Mouse (Mus musculus) forebrain, embryonic 13.5 days (tissue): Measurements from ENCODE around the gene Lgr5. TPM values are rescaled to one million over a fixed set of nuclear protein-coding genes. Genes with fewer than 3 reads are reported as not detected.
A peak's percentile ranks its signal among the peaks of the same experiment; 100 is the strongest.

Source experiments
- ATAC-seq: fragments of 200-750 bp; cut with Nextera tagmentation; 2 replicates; pipeline ENCODE4 v1.8.0; 2017
- H3K27ac ChIP-seq: fragments of 300-500 bp; sonication (generic); 2 replicates; pipeline ENCODE4 v1.5.1; 2015; ENCODE audit warnings: inconsistent platforms, mild to moderate bottlenecking, moderate library complexity
- H3K27me3 ChIP-seq: fragments of 300-500 bp; sonication (generic); 2 replicates; pipeline ENCODE4 v1.6.1; 2015; ENCODE audit warnings: mild to moderate bottlenecking, inconsistent platforms
- H3K36me3 ChIP-seq: fragments of 300-500 bp; sonication (generic); 2 replicates; pipeline ENCODE4 v1.6.1; 2015; ENCODE audit warnings: mild to moderate bottlenecking, inconsistent platforms; ENCODE audit not compliant: poor library complexity, severe bottlenecking
- H3K4me1 ChIP-seq: fragments of 300-500 bp; sonication (generic); 2 replicates; pipeline ENCODE4 v1.6.1; 2015; ENCODE audit warnings: inconsistent platforms
- H3K4me2 ChIP-seq: fragments of 300-500 bp; sonication (generic); 2 replicates; pipeline ENCODE4 v1.6.1; 2015; ENCODE audit warnings: inconsistent platforms, mild to moderate bottlenecking, moderate library complexity
- H3K4me3 ChIP-seq: fragments of 300-500 bp; sonication (generic); 2 replicates; pipeline ENCODE4 v1.5.1; 2015; ENCODE audit warnings: mild to moderate bottlenecking, inconsistent platforms
- H3K9ac ChIP-seq: fragments of 300-500 bp; sonication (generic); 2 replicates; pipeline ENCODE4 v1.6.1; 2015; ENCODE audit warnings: mild to moderate bottlenecking, inconsistent platforms
- H3K9me3 ChIP-seq: fragments of 300-500 bp; sonication (generic); replicated peaks from 2 replicates; pipeline ENCODE4 v1.6.1; 2016; ENCODE audit warnings: inconsistent platforms
- WGBS: fragments of 180-500 bp; shearing (Covaris S2); methylation state at CpG from one replicate; pipeline ENCODE4 v1.1.7; 2015; 5-methylcytosine and 5-hydroxymethylcytosine counted together
- polyA plus RNA-seq: library from polyadenylated mRNA; unstranded; fragments of >200 nt; fragmentation: Nextera tagmentation; extraction: Ambion mirVana; gene quantifications from 2 replicates; pipeline ENCODE4 v1.2.1, GENCODE M21; 2015

Gene Lgr5
- polyA plus RNA-seq, 1 experiment from 2014 or later: 0.26 TPM

DNA sequence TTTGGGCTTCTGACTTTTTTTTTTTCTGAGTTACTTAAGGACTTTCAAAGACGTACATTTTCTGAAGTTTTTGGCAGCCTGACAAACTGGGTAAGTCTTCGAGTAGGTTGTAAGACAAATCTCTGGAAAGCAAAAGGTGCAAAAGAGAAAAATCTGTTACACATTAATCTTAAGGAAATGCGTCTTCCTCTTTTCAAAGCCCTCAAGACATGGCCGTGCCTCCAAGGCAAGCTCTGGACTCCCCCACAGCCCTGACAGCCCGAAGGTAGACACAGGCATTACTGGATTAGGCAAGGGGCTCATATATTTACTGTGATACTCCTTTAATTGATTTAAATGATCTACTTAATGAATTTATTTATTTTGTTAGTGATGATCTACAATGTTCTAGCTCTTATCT, 124.9 kb downstream of the Lgr5 start:
- H3K4me2 ChIP-seq: no peak overlapping the region
- no peak overlapping the region for H3K4me3 ChIP-seq
- H3K9ac ChIP-seq: no peak overlapping the region
- H3K27me3 ChIP-seq: peaks cover 71% of the 10 kb centered on the region
- no peak for ATAC-seq
- no peaks in the 10 kb centered on the region for H3K4me1 ChIP-seq
- H3K27ac ChIP-seq: no peak overlapping the region
- H3K9me3 ChIP-seq: no peaks in the 10 kb centered on the region
- WGBS: 83% methylated on average over 5 of the region's 5 CpGs
- H3K36me3 ChIP-seq: no peaks in the 10 kb centered on the region

DNA sequence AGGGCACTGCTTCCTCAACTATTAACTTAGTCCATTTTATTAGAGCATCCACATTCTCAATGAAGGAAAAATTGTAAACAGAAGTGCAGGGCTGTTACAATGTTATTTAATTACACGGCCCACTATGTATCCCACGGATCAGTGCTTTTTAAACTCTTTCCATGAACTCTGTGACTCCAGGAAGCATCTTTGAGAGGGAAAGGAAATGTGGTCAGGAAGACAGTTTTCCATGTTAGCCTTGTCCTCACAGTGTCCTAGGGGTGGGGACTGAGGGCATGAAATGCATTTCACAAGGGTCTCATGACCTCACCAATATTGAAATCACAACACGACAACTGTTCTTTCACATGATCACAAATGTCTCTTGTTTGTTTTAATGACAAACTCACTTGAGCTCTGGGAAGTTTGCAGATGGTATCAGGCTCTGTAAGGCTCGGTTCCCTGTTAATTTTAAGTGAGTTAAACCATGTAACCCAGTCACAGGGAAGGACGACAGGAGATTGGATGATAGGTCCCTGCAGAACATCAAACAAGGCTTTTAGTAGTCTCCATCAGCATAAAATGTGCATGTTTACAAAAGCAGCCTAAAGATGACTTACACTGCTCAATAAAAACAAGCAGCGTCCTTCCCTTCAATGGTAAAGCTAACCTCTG, 130.1 kb downstream of the Lgr5 start:
- H3K27me3 ChIP-seq: peaks cover 50% of the 10 kb centered on the region
- WGBS: 78% methylated on average over 6 of the region's 6 CpGs
- no peaks in the 10 kb centered on the region for H3K4me1 ChIP-seq
- H3K36me3 ChIP-seq: no peaks in the 10 kb centered on the region
- no peak for ATAC-seq
- no peak overlapping the region for H3K9ac ChIP-seq
- H3K27ac ChIP-seq: no peak overlapping the region
- H3K4me3 ChIP-seq: no peak overlapping the region
- H3K4me2 ChIP-seq: no peak overlapping the region
- H3K9me3 ChIP-seq: no peaks in the 10 kb centered on the region

DNA sequence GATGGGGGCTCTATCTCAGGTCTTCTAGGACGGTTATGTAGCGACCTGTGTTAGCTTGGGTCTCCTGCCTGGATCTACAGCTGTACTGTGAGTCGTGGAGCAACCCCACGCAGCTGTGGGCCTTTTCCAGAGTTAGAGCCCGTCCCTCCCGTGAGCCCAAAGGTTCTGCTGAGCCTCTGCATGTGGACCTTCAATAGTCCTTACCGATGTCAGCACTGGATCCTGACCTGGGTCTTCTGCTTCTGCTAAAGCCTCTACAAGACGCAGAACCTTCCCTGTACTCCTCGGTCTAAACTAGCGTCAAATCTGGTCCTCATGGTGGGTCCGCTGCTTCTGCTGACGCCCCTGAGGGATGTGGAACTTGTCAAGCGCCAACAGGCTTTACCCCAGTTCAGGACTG, 139.0 kb downstream of the Lgr5 start:
- H3K36me3 ChIP-seq: no peaks in the 10 kb centered on the region
- H3K9ac ChIP-seq: no peak overlapping the region
- H3K4me2 ChIP-seq: no peak overlapping the region
- no peak for ATAC-seq
- H3K4me3 ChIP-seq: no peak overlapping the region
- H3K27ac ChIP-seq: no peak overlapping the region
- no peaks in the 10 kb centered on the region for H3K4me1 ChIP-seq
- 0 out of 2 replicates have a peak, but pooled peaks cover 2% of the 10 kb centered on the region for H3K27me3 ChIP-seq
- WGBS: 93% methylated on average over 13 of the region's 13 CpGs
- H3K9me3 ChIP-seq: peaks cover 8% of the 10 kb centered on the region; the same call in 1 of the 2 replicates

DNA sequence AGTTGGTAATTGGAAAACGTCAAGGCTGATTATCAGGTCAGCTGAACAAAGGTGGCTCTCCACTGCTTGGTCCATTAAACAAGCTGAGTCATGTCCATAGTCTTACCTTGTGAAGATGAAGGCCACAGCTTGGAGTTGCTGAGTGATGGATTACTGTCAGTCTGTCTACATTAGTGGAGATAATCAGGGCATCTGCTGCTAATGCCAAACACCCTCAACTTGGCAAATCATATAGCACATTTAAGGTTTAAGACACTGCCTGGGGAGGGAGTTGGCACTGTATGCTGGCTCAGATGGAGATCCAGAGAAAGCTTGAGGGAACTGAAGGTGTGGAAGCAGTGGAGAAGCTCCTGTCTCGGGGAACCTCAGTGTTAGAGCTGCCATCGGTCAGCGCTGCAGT, 150.3 kb downstream of the Lgr5 start:
- Histone ChIP-seq H3K4me1 (no peaks in the 10 kb centered on the region), H3K27me3 (no peaks in the 10 kb centered on the region), H3K36me3 (peaks cover 31% of the 10 kb centered on the region), H3K27ac (no peak overlapping the region), H3K9ac (no peak overlapping the region), H3K4me3 (no peak overlapping the region), H3K9me3 (no peaks in the 10 kb centered on the region), H3K4me2 (no peak overlapping the region)
- 86% methylated on average over 4 of the region's 4 CpGs for WGBS
- no peak for ATAC-seq

DNA sequence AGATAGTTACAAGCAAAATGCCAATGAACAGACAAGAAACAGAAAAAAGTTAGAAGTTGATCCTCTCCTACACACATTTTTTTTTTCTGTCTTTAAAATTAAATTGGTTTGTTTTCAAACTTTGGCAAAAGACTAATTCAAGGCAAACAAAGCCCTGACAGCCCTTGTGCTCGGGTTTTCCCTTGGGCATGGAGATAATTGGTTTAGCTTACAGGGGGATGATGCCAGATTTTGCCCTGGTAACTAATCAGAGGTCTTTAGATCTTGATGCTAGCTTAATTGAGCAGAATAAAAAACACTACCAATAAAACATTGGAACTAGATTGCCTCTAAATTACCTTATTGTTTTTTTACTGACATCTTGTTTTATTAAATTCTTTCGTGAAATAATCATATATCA, 162.2 kb downstream of the Lgr5 start:
- no peak for ATAC-seq
- no peaks in the 10 kb centered on the region for H3K4me1 ChIP-seq
- H3K36me3 ChIP-seq: peaks cover 64% of the 10 kb centered on the region
- no peaks in the 10 kb centered on the region for H3K9me3 ChIP-seq
- no peak overlapping the region for H3K9ac ChIP-seq
- H3K27ac ChIP-seq: no peak overlapping the region
- H3K4me3 ChIP-seq: no peak overlapping the region
- WGBS: 51% methylated on average over 2 of the region's 2 CpGs
- no peak overlapping the region for H3K4me2 ChIP-seq
- H3K27me3 ChIP-seq: no peaks in the 10 kb centered on the region

DNA sequence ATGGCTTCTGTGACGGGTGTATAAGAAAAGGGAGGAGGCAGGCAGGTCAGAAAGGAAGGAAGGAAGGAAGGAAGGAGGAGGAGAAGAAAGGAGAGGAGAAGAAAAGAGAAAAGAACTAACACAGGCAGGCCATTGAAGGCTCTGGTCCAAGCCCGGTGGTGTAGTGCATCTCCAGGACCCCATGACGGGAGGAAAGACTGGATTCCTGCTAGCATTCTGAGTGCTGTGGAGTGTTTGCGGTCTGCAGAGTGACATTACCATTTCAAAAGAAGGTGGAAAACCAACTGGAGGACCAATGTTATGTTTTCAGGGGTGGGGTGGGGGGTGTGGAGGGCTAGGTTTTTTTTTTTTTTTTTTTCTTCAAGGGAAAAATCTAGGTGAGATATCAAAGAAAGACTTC, 165.6 kb downstream of the Lgr5 start:
- Histone ChIP-seq H3K4me1 (no peaks in the 10 kb centered on the region), H3K4me3 (no peak overlapping the region), H3K27ac (no peak overlapping the region), H3K36me3 (peaks cover 56% of the 10 kb centered on the region), H3K27me3 (no peaks in the 10 kb centered on the region), H3K4me2 (no peak overlapping the region), H3K9me3 (no peaks in the 10 kb centered on the region), H3K9ac (no peak overlapping the region)
- ATAC-seq: no peak
- WGBS: 83% methylated on average over 4 of the region's 4 CpGs

DNA sequence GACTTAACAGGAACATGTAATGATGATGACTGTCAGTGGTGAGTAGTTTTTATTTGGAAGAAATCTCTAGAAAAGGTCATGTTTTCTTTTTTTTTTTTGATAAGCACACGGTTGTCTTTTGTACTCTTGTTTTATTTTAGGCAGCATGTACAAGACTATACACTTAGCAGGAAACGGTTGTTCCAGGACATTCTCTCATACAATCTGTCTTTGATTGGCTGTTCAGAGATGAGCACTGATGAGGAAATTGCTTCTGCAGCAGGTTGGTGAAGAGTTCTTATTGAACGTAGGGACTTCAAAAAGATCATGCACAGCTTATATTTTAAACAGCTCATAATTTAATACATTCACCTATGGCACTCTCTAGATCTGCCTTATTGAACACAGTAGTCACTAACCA, 173.5 kb downstream of the Lgr5 start:
- Histone ChIP-seq H3K27me3 (no peaks in the 10 kb centered on the region), H3K4me3 (no peak overlapping the region), H3K9ac (no peak overlapping the region), H3K27ac (no peak overlapping the region), H3K9me3 (no peaks in the 10 kb centered on the region), H3K4me1 (no peaks in the 10 kb centered on the region), H3K36me3 (peaks cover 78% of the 10 kb centered on the region), H3K4me2 (no peak overlapping the region)
- 85% methylated on average over 3 of the region's 3 CpGs for WGBS
- ATAC-seq: no peak

DNA sequence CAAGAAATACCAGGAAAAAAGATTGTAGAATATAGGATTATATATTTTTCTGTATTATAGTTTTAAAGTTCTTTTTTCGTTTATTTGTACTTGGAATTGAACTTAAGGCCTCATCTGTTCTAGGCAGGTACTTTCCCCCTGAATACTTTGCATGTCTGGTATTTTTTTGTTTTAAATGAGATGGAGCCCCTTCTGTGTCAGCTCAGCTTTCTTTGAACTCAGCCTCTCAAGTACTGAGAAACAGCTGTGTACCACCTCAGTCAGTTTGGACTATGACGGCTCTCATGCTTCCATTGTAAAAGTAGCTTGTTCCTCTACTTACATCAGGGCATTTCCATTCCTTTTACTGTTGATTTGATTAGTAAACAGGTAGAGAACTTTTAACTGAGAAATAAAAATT, 174.1 kb downstream of the Lgr5 start:
- Histone ChIP-seq H3K4me2 (no peak overlapping the region), H3K9me3 (no peaks in the 10 kb centered on the region), H3K4me3 (no peak overlapping the region), H3K36me3 (peaks cover 81% of the 10 kb centered on the region), H3K27me3 (no peaks in the 10 kb centered on the region), H3K27ac (no peak overlapping the region), H3K9ac (no peak overlapping the region), H3K4me1 (no peaks in the 10 kb centered on the region)
- no peak for ATAC-seq
- whole genome bisulfite sequencing: 91% methylated on average over 2 of the region's 2 CpGs

DNA sequence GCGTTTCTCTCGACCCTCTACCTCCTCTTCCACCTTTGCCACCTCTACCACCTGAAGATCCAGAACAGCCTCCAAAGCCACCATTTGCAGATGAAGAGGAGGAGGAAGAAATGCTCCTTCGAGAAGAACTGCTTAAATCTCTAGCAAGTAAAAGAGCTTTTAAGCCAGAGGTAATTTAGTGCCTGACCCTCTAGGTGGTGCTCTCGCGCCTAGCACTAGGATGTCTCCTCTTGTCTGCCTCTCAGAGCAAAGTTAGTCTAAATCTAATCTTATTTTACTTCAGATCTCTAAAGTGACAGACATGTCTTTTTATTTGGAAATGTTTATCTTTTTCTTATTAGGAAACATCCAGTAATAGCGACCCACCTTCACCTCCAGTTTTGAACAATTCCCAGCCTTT, 181.2 kb downstream of the Lgr5 start:
- no peak overlapping the region for H3K9ac ChIP-seq
- H3K4me1 ChIP-seq: no peaks in the 10 kb centered on the region
- no peak overlapping the region for H3K4me2 ChIP-seq
- H3K27me3 ChIP-seq: no peaks in the 10 kb centered on the region
- H3K9me3 ChIP-seq: no peaks in the 10 kb centered on the region
- no peak overlapping the region for H3K27ac ChIP-seq
- H3K4me3 ChIP-seq: no peak overlapping the region
- H3K36me3 ChIP-seq: peaks cover 63% of the 10 kb centered on the region
- 65% methylated on average over 6 of the region's 6 CpGs for WGBS
- 0 out of 2 replicates have a peak, but pooled peaks have one; percentile 33 for ATAC-seq

Other genes with a start within 250 kb of the Lgr5 start
- gene Tmem19, start 225.3 kb downstream of the Lgr5 start, polyA plus RNA-seq: 34.1 and 35.0 TPM in 2 replicates
- gene Thap2, start 203.3 kb downstream of the Lgr5 start, polyA plus RNA-seq: 35.6 and 37.1 TPM in 2 replicates
- 17.7 and 20.0 TPM in 2 replicates for gene Zfc3h1, start 202.8 kb downstream of the Lgr5 start, polyA plus RNA-seq
- 0.17 TPM in 1 of 2 replicates, not detected in the other for gene A930009A15Rik, start 17.8 kb downstream of the Lgr5 start, polyA plus RNA-seq
- not detected in 2 replicates for gene Tspan8, start 229.1 kb upstream of the Lgr5 start, polyA plus RNA-seq